Mouse (Mus musculus): ENCODE data around the gene Zmym3. TPM values are rescaled to one million over a fixed set of nuclear protein-coding genes. Genes with fewer than 3 reads are reported as not detected.

Gene Zmym3
- polyA plus RNA-seq, 1 experiment, result 15.9 TPM

- no peak overlapping the region for H3K27ac ChIP-seq (ENCODE audit: insufficient read depth, low read length)
- TF ChIP-seq POLR2A (IDR thresholded peaks at IDR 0.05; ENCODE audit: low read depth, low read length) (no peak), CTCF (IDR thresholded peaks at IDR 0.05; ENCODE audit: extremely low read depth, insufficient read depth, insufficient read length, insufficient replicate concordance) (no peak)
- H3K4me1 ChIP-seq (ENCODE audit: control insufficient read depth, insufficient read depth, insufficient read length), result no peaks in the 10 kb centered on the region
- 71% methylated on average over 2 of the region's 2 CpGs for WGBS
- no peaks in the 10 kb centered on the region for H3K27me3 ChIP-seq (ENCODE audit: control insufficient read depth, insufficient read depth, low read length)
- H3K4me3 ChIP-seq (ENCODE audit: extremely low read depth, insufficient read depth, insufficient read length), result no peak overlapping the region
- H3K36me3 ChIP-seq (ENCODE audit: control insufficient read depth, insufficient read depth, low read length), result no peaks in the 10 kb centered on the region
- no peak for DNase-seq (ENCODE audit: low read depth in 1 of 2, low spot score in 2 of 2)
Measured at GRCm38 (mm10) chrX:101394341-101394740, 26.3 kb downstream of the Zmym3 start.

GRCm38 (mm10) chrX:101388866-101389537, 31.6 kb downstream of the Zmym3 start:
- Histone ChIP-seq H3K27me3 (ENCODE audit: control insufficient read depth, insufficient read depth, low read length) (no peaks in the 10 kb centered on the region; the same call in 1 of the 2 replicates), H3K4me3 (ENCODE audit: extremely low read depth, insufficient read depth, insufficient read length) (no peak overlapping the region), H3K4me1 (ENCODE audit: control insufficient read depth, insufficient read depth, insufficient read length) (no peaks in the 10 kb centered on the region), H3K27ac (ENCODE audit: insufficient read depth, low read length) (no peak overlapping the region), H3K36me3 (ENCODE audit: control insufficient read depth, insufficient read depth, low read length) (no peaks in the 10 kb centered on the region)
- TF ChIP-seq POLR2A (IDR thresholded peaks at IDR 0.05; ENCODE audit: low read depth, low read length) (no peak), CTCF (IDR thresholded peaks at IDR 0.05; ENCODE audit: extremely low read depth, insufficient read depth, insufficient read length, insufficient replicate concordance) (no peak)
- WGBS, result 83% methylated on average over 5 of the region's 5 CpGs
- DNase-seq (ENCODE audit: low read depth in 1 of 2, low spot score in 2 of 2), result no peak

GRCm38 (mm10) chrX:101386222-101386621, 34.4 kb downstream of the Zmym3 start:
- WGBS, result 73% methylated on average over 4 of the region's 4 CpGs
- H3K4me1 ChIP-seq (ENCODE audit: control insufficient read depth, insufficient read depth, insufficient read length), result no peaks in the 10 kb centered on the region

GRCm38 (mm10) chrX:101384439-101385137, 36.1 kb downstream of the Zmym3 start:
- Histone ChIP-seq H3K4me1 (ENCODE audit: control insufficient read depth, insufficient read depth, insufficient read length) (no peaks in the 10 kb centered on the region), H3K4me3 (ENCODE audit: extremely low read depth, insufficient read depth, insufficient read length) (no peak overlapping the region), H3K27ac (ENCODE audit: insufficient read depth, low read length) (no peak overlapping the region), H3K27me3 (ENCODE audit: control insufficient read depth, insufficient read depth, low read length) (no peaks in the 10 kb centered on the region; the same call in 1 of the 2 replicates), H3K36me3 (ENCODE audit: control insufficient read depth, insufficient read depth, low read length) (no peaks in the 10 kb centered on the region)
- no peak for TF ChIP-seq POLR2A (IDR thresholded peaks at IDR 0.05; ENCODE audit: low read depth, low read length)
- WGBS, result 20% methylated on average over 31 of the region's 32 CpGs
- DNase-seq (ENCODE audit: low read depth in 1 of 2, low spot score in 2 of 2), result no peak

More at GRCm38 (mm10) chrX:101386222-101386621, 34.4 kb downstream of the Zmym3 start:
- TF ChIP-seq POLR2A (IDR thresholded peaks at IDR 0.05; ENCODE audit: low read depth, low read length) (no peak), CTCF (IDR thresholded peaks at IDR 0.05; ENCODE audit: extremely low read depth, insufficient read depth, insufficient read length, insufficient replicate concordance) (no peak)
- no peaks in the 10 kb centered on the region for H3K36me3 ChIP-seq (ENCODE audit: control insufficient read depth, insufficient read depth, low read length)
- no peak overlapping the region for H3K4me3 ChIP-seq (ENCODE audit: extremely low read depth, insufficient read depth, insufficient read length)
- no peak for DNase-seq (ENCODE audit: low read depth in 1 of 2, low spot score in 2 of 2)
- no peaks in the 10 kb centered on the region; the same call in 1 of the 2 replicates for H3K27me3 ChIP-seq (ENCODE audit: control insufficient read depth, insufficient read depth, low read length)
- H3K27ac ChIP-seq (ENCODE audit: insufficient read depth, low read length), result no peak overlapping the region

GRCm38 (mm10) chrX:101383455-101383854, 37.2 kb downstream of the Zmym3 start:
- no peak overlapping the region for H3K4me3 ChIP-seq (ENCODE audit: extremely low read depth, insufficient read depth, insufficient read length)
- DNase-seq (ENCODE audit: low read depth in 1 of 2, low spot score in 2 of 2), result no peak
- H3K27ac ChIP-seq (ENCODE audit: insufficient read depth, low read length), result no peak overlapping the region
- no peaks in the 10 kb centered on the region for H3K36me3 ChIP-seq (ENCODE audit: control insufficient read depth, insufficient read depth, low read length)
- H3K4me1 ChIP-seq (ENCODE audit: control insufficient read depth, insufficient read depth, insufficient read length), result no peaks in the 10 kb centered on the region
- no peaks in the 10 kb centered on the region; the same call in 1 of the 2 replicates for H3K27me3 ChIP-seq (ENCODE audit: control insufficient read depth, insufficient read depth, low read length)
- 71% methylated on average over 18 of the region's 18 CpGs for WGBS
- no peak for TF ChIP-seq POLR2A (IDR thresholded peaks at IDR 0.05; ENCODE audit: low read depth, low read length)
- TF ChIP-seq CTCF (IDR thresholded peaks at IDR 0.05; ENCODE audit: extremely low read depth, insufficient read depth, insufficient read length, insufficient replicate concordance), result no peak

GRCm38 (mm10) chrX:101379744-101380143, 40.9 kb downstream of the Zmym3 start:
- WGBS, result 74% methylated on average over 1 of the region's 1 CpGs
- no peak for DNase-seq (ENCODE audit: low read depth in 1 of 2, low spot score in 2 of 2)
- no peak overlapping the region for H3K27ac ChIP-seq (ENCODE audit: insufficient read depth, low read length)

GRCm38 (mm10) chrX:101377076-101377475, 43.6 kb downstream of the Zmym3 start:
- no peak overlapping the region for H3K27ac ChIP-seq (ENCODE audit: insufficient read depth, low read length)
- 71% methylated on average over 4 of the region's 4 CpGs for WGBS
- no peaks in the 10 kb centered on the region for H3K36me3 ChIP-seq (ENCODE audit: control insufficient read depth, insufficient read depth, low read length)
- TF ChIP-seq CTCF (IDR thresholded peaks at IDR 0.05; ENCODE audit: extremely low read depth, insufficient read depth, insufficient read length, insufficient replicate concordance), result no peak
- no peak for TF ChIP-seq POLR2A (IDR thresholded peaks at IDR 0.05; ENCODE audit: low read depth, low read length)
- DNase-seq (ENCODE audit: low read depth in 1 of 2, low spot score in 2 of 2), result no peak
- no peaks in the 10 kb centered on the region for H3K4me1 ChIP-seq (ENCODE audit: control insufficient read depth, insufficient read depth, insufficient read length)
- no peaks in the 10 kb centered on the region for H3K27me3 ChIP-seq (ENCODE audit: control insufficient read depth, insufficient read depth, low read length)
- no peak overlapping the region for H3K4me3 ChIP-seq (ENCODE audit: extremely low read depth, insufficient read depth, insufficient read length)

More at GRCm38 (mm10) chrX:101379744-101380143, 40.9 kb downstream of the Zmym3 start:
- Histone ChIP-seq H3K36me3 (ENCODE audit: control insufficient read depth, insufficient read depth, low read length) (no peaks in the 10 kb centered on the region), H3K4me1 (ENCODE audit: control insufficient read depth, insufficient read depth, insufficient read length) (no peaks in the 10 kb centered on the region), H3K27me3 (ENCODE audit: control insufficient read depth, insufficient read depth, low read length) (no peaks in the 10 kb centered on the region; the same call in 1 of the 2 replicates), H3K4me3 (ENCODE audit: extremely low read depth, insufficient read depth, insufficient read length) (no peak overlapping the region)
- no peak for TF ChIP-seq CTCF (IDR thresholded peaks at IDR 0.05; ENCODE audit: extremely low read depth, insufficient read depth, insufficient read length, insufficient replicate concordance)
- TF ChIP-seq POLR2A (IDR thresholded peaks at IDR 0.05; ENCODE audit: low read depth, low read length), result no peak
